Mouse (Mus musculus) cerebellum, adult 2 months (tissue): ENCODE data around the gene Acer3.

Source experiments
- CTCF ChIP-seq: fragments of 200-500 bp; IDR thresholded peaks from 2 replicates; pipeline ENCODE4 v1.5.1; 2011; ENCODE audit warnings: low read depth, mild to moderate bottlenecking, control low read depth, low read length, moderate library complexity, borderline replicate concordance; ENCODE audit not compliant: insufficient read depth
- POLR2A ChIP-seq: fragments of 200-500 bp; IDR thresholded peaks from 2 replicates; pipeline ENCODE4 v1.6.1; 2011; ENCODE audit warnings: low read length, control low read depth, borderline replicate concordance; ENCODE audit not compliant: insufficient read depth

DNA sequence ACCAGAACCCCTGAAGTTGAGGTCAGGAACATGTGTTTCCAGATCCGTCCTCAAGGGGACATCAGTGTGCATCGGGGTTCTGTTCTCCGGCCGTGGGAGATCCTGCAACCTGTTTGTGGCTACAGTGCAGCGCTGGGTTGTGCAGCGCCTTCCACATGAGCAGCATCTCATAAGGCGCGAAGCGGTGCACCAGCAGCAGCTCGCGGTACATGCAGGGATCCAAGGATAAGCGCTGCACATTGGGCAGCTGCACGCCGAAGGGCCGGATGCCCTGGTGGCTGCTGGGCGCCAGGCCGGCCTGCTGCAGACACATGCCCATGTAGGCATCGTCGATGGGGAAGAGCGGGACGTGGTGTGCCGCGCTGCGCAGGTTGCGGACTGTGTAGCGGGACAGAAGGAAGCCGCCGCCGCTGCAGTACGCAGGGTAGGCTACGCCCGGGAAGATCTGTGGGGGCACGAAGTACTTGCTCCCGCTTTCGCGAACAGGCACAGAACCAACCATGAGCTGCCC lies 127.4 kb downstream of the Acer3 start:
- TF ChIP-seq CTCF (peak; percentile 67; the same call in 1 of the 2 replicates), POLR2A (no peak)
